Mouse (Mus musculus) midbrain, embryonic 14.5 days (tissue): ENCODE measurements around the gene Ddc. TPM values are rescaled to one million over a fixed set of nuclear protein-coding genes. Genes with fewer than 3 reads are reported as not detected.

ENCODE experiments used
- ATAC-seq: fragments of 200-750 bp; cut with Nextera tagmentation; 2 replicates; pipeline ENCODE4 v1.8.0; 2017; ENCODE audit warnings: moderate number of reproducible peaks, moderate library complexity; ENCODE audit not compliant: low FRiP score, low TSS enrichment
- DNase-seq: peaks from one replicate; pipeline ENCODE4 v3.0.0-alpha.2; 2015
- H3K27ac ChIP-seq: fragments of 300-500 bp; sonication (generic); replicated peaks from 2 replicates; pipeline ENCODE4 v1.5.1; 2014; ENCODE audit warnings: mild to moderate bottlenecking, low read depth, low read length, moderate library complexity
- H3K27me3 ChIP-seq: fragments of 300-500 bp; sonication (generic); 2 replicates; pipeline ENCODE4 v1.6.1; 2014; ENCODE audit warnings: low read length, control low read depth, mixed read lengths; ENCODE audit not compliant: control insufficient read depth, insufficient read depth
- H3K36me3 ChIP-seq: fragments of 300-500 bp; sonication (generic); 2 replicates; pipeline ENCODE4 v1.6.1; 2014; ENCODE audit warnings: low read length, control low read depth; ENCODE audit not compliant: control insufficient read depth, insufficient read depth
- H3K4me1 ChIP-seq: fragments of 300-500 bp; sonication (generic); 2 replicates; pipeline ENCODE4 v1.6.1; 2014; ENCODE audit warnings: mild to moderate bottlenecking, antibody characterized with exemption, low read length, control low read depth; ENCODE audit not compliant: control insufficient read depth, insufficient read depth
- H3K4me2 ChIP-seq: fragments of 300-500 bp; sonication (generic); 2 replicates; pipeline ENCODE4 v1.6.1; 2014; ENCODE audit warnings: mild to moderate bottlenecking, low read length, moderate library complexity
- H3K4me3 ChIP-seq: fragments of 300-500 bp; sonication (generic); replicated peaks from 2 replicates; pipeline ENCODE4 v1.5.1; 2014; ENCODE audit warnings: low read depth, low read length
- H3K9ac ChIP-seq: fragments of 300-500 bp; sonication (generic); replicated peaks from 2 replicates; pipeline ENCODE4 v1.6.1; 2014; ENCODE audit warnings: mild to moderate bottlenecking, low read length, moderate library complexity
- H3K9me3 ChIP-seq: fragments of 300-500 bp; sonication (generic); 2 replicates; pipeline ENCODE4 v1.6.1; 2016; ENCODE audit warnings: low read length, control low read depth, mixed read lengths; ENCODE audit not compliant: control insufficient read depth
- WGBS: fragments of 180-500 bp; shearing (Covaris S2); extraction: QIAGEN DNeasy Blood & Tissue Kit; methylation state at CpG from one replicate; pipeline ENCODE4 v1.1.7; 2014; 5-methylcytosine and 5-hydroxymethylcytosine counted together
- polyA plus RNA-seq: library from polyadenylated mRNA; unstranded; fragments of >200 nt; fragmentation: Nextera tagmentation; extraction: Ambion mirVana; gene quantifications from 2 replicates; pipeline ENCODE4 v1.2.1, GENCODE M21; 2014

Gene Ddc
- polyA plus RNA-seq, 1 experiment from 2014 or later = 25.3 TPM

DNA sequence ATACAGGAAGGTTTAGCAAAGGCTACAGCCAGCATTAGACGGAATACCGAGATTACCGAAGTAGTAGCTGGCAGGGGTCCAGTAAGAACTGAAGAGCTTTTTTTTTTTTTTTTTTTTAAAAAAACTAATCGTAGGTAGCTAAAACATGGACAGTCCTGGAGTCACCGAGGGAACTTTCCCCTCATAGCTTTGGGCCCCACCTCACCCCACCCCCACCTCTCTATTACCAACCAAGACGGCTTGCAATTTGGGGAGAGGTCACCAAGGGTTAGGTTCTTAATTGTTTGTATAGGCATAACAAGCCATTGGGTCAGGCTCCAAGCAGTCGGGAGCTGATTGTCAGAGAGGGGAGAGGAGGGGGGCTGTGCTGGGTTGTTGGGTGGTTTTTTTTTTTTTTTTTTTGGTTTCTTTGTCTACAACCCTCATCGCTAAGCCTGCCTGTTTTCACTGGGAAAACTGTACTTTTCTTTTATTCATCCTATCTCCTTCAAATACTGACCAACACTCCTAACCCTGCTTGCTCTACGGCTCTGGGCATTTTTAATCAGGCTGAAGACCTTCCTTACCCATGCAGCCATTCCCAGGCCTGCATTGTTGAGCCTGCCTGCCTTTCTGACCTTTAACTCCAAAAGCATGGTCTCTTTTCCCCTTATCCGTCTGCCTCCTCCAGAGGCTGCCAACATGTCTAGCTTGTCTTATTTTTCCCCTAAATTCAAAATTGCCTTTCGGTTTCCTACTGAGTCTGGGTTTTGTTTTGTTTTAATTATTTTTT lies 88.4 kb downstream of the Ddc start:
- peaks cover 5% of the 10 kb centered on the region; the same call in 1 of the 2 replicates for H3K4me1 ChIP-seq
- peak overlapping the region; percentile 69 for H3K9ac ChIP-seq
- no peaks in the 10 kb centered on the region for H3K36me3 ChIP-seq
- 1% methylated on average over 11 of the region's 11 CpGs for WGBS
- no peaks in the 10 kb centered on the region for H3K27me3 ChIP-seq
- ATAC-seq = peak; percentile 38
- H3K9me3 ChIP-seq = no peaks in the 10 kb centered on the region
- DNase-seq = peak; percentile 55
- peak overlapping the region; percentile 55 for H3K4me3 ChIP-seq
- peak overlapping the region; percentile 90 for H3K27ac ChIP-seq
- H3K4me2 ChIP-seq = peak overlapping the region; percentile 72

DNA sequence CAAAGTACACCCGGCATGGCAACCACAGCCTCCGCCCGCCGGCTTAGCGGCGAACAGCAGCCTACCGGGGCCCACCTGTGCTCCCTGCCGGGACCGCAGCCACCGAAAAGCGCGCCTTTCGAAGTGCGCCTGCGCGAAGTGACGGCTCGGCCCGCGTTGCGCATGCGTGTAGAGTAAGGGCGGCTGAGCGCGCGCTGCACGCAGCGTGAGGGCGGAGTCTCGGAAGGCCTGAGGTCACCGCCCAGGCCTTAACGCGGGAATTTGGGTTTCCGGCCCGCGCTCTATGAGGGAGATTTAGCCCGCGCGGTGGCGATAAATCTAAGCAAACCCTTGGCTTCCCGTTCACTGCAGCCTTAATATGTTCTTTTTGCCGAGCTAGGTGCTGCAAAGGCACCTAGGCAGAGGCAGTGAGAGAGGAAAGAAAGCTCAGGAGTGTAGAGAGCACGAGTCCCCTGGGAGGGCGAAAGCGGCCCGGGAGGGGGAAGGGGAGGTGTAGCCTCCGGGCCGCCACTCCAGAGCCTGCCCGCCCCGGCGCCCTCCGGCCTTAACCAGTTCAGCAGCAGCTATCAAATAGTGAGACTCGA lies 89.0 kb downstream of the Ddc start, which contains the start of gene Fignl1:
Fignl1 (minus strand) TSS at position 143 of the 584 bp plus-strand sequence.
- DNase-seq (peak; percentile 100), ATAC-seq (peak; percentile 95)
- Histone ChIP-seq H3K4me3 (peak within 1 kb of the TSS; percentile 55), H3K4me2 (peak within 1 kb of the TSS; percentile 72), H3K9ac (peak within 1 kb of the TSS; percentile 69), H3K9me3 (no peaks in the 10 kb centered on the region), H3K4me1 (peaks cover 5% of the 10 kb centered on the region; the same call in 1 of the 2 replicates), H3K27me3 (no peaks in the 10 kb centered on the region), H3K27ac (peak within 1 kb of the TSS; percentile 90), H3K36me3 (no peaks in the 10 kb centered on the region)
- under 1% methylated on average over 53 of the region's 53 CpGs for WGBS

- Histone ChIP-seq H3K36me3 (no peaks in the 10 kb centered on the region), H3K27me3 (no peaks in the 10 kb centered on the region), H3K9me3 (no peaks in the 10 kb centered on the region), H3K27ac (no peak overlapping the region; the same call in 1 of the 2 replicates), H3K9ac (peak overlapping the region; percentile 69), H3K4me3 (peak overlapping the region; percentile 55), H3K4me1 (peaks cover 5% of the 10 kb centered on the region; the same call in 1 of the 2 replicates), H3K4me2 (peak overlapping the region; percentile 72)
- DNase-seq = no peak
- 7% methylated on average over 25 of the region's 25 CpGs for WGBS
- ATAC-seq = no peak
Measured at GRCm38 (mm10) chr11:11808035-11808819, 89.7 kb downstream of the Ddc start.

DNA sequence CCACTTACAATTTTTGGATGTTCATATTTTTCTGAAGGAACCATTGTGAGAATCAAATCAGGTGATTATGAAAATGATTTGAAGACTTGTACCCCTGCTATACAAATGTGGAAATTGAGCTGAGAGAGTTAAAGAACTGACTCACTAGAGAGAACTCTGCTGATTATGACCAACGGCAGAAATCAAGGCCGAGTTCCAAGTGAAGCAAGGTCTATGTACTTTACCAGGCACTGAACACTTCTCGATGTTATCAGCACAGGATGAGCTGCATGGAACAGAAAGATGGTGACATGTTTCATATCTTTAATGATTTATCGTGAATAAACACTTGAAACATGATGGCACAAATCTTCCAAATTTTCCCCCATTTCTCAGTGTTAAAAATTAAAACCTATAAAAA lies 92.0 kb downstream of the Ddc start:
- DNase-seq = no peak
- H3K9ac ChIP-seq = no peak overlapping the region
- 97% methylated on average over 4 of the region's 4 CpGs for WGBS
- H3K27ac ChIP-seq = no peak overlapping the region
- peaks cover 5% of the 10 kb centered on the region; the same call in 1 of the 2 replicates for H3K4me1 ChIP-seq
- no peaks in the 10 kb centered on the region for H3K9me3 ChIP-seq
- no peaks in the 10 kb centered on the region for H3K27me3 ChIP-seq
- no peak overlapping the region for H3K4me3 ChIP-seq
- peaks cover 12% of the 10 kb centered on the region for H3K36me3 ChIP-seq
- H3K4me2 ChIP-seq = no peak overlapping the region
- no peak for ATAC-seq

DNA sequence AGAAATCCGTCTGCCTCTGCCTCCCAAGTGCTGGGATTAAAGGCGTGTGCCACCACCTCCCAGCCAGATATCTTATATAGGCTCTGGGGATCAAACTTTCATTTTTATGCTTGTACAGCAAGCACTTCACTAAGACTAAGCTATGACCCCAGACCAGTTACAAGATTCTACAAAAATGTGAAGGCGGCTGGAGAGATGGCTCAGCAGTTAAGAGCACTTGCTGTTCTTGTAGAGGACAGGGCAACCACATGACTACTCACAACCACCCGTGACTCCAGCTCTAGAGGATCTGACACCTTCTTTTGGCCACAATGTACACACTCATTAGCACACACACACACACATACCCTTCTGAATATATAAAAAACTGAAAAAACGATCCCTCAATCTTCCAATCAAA lies 93.5 kb downstream of the Ddc start:
- Histone ChIP-seq H3K9me3 (no peaks in the 10 kb centered on the region), H3K36me3 (peaks cover 13% of the 10 kb centered on the region), H3K27me3 (no peaks in the 10 kb centered on the region), H3K4me2 (no peak overlapping the region), H3K4me3 (no peak overlapping the region), H3K9ac (no peak overlapping the region), H3K4me1 (peaks cover 3% of the 10 kb centered on the region; the same call in 1 of the 2 replicates), H3K27ac (no peak overlapping the region)
- 96% methylated on average over 5 of the region's 5 CpGs for WGBS
- ATAC-seq = no peak
- DNase-seq = no peak

DNA sequence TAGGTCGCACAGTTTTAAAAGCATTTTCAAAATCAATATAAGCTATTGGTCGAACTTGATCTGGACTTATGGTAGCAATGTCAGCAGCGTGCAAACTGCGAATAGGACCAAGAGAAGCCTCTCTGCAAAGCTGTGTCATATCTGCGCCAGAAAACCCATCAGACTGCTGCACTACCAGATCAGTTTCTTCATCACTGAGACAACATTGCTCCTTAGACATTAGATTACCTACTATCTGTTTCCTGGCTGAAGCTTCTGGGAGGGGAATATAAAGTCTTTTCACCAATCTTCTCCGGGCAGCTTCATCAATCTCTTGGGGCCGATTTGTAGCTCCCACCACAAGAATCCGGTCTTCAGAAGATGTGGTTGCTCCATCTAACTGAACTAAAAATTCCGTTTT lies 96.9 kb downstream of the Ddc start:
- no peak overlapping the region for H3K27ac ChIP-seq
- peaks cover 18% of the 10 kb centered on the region for H3K36me3 ChIP-seq
- no peaks in the 10 kb centered on the region for H3K4me1 ChIP-seq
- ATAC-seq (no peak), DNase-seq (no peak)
- H3K4me2 ChIP-seq = no peak overlapping the region
- no peaks in the 10 kb centered on the region for H3K27me3 ChIP-seq
- 94% methylated on average over 9 of the region's 9 CpGs for WGBS
- H3K9me3 ChIP-seq = no peaks in the 10 kb centered on the region
- H3K4me3 ChIP-seq = no peak overlapping the region
- no peak overlapping the region for H3K9ac ChIP-seq

- ATAC-seq = no peak
- H3K9me3 ChIP-seq = no peaks in the 10 kb centered on the region
- H3K36me3 ChIP-seq = peaks cover 18% of the 10 kb centered on the region
- no peaks in the 10 kb centered on the region for H3K27me3 ChIP-seq
- H3K4me1 ChIP-seq = no peaks in the 10 kb centered on the region
- WGBS = 96% methylated on average over 3 of the region's 3 CpGs
- H3K9ac ChIP-seq = no peak overlapping the region
- H3K4me3 ChIP-seq = no peak overlapping the region
- no peak overlapping the region for H3K4me2 ChIP-seq
- no peak overlapping the region for H3K27ac ChIP-seq
- DNase-seq = no peak
Measured at GRCm38 (mm10) chr11:11800304-11800703, 97.6 kb downstream of the Ddc start.

DNA sequence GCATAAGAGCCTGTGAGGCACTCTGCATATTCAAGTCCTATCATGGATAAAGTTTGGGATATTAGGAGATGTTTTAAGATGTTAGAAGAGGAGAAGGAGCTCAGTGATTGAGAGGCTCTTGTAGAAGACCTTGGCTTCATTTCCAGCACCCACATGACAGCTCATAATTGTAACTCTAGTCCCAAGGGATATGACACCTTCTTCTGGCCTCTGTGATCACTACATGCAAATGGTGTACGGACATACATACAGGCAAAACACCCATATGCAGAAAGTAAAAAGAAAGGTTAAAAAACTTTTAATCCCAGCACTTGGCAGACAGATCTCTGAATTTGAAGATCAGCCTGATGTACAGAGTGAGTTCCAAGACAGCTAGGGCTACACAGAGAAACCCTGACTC lies 99.3 kb downstream of the Ddc start:
- Histone ChIP-seq H3K9me3 (no peaks in the 10 kb centered on the region), H3K36me3 (peaks cover 18% of the 10 kb centered on the region), H3K4me2 (no peak overlapping the region), H3K4me3 (no peak overlapping the region), H3K4me1 (no peaks in the 10 kb centered on the region), H3K9ac (no peak overlapping the region), H3K27me3 (no peaks in the 10 kb centered on the region), H3K27ac (no peak overlapping the region)
- DNase-seq (no peak), ATAC-seq (no peak)
- 98% methylated on average over 1 of the region's 1 CpGs for whole genome bisulfite sequencing
